Mouse (Mus musculus): ENCODE data around the gene Mien1. TPM values are rescaled to one million over a fixed set of nuclear protein-coding genes. Genes with fewer than 3 reads are reported as not detected.

The Mien1 gene
- polyA plus RNA-seq, 1 experiment = 217 TPM

DNA sequence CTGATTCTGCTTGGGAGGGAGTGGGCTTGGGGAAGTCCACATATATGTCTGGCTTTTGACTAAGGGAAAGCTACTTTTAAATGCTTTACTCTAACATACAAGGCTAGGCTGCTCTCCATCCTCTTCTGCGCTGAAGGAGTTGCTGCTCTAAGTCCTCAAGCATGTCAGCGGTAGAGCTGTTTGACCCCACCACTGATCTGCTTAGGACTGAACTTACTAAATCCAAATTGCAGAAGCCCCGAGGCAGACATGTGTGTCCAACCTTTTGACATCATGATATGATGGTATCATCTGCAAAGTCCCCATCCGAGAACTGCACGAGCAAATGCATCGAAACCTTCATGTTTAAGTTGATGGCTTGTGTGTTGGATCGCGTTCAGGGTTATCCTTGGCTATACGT lies 21.1 kb upstream of the Mien1 start:
- no peak for DNase-seq (ENCODE audit: low read depth)

DNA sequence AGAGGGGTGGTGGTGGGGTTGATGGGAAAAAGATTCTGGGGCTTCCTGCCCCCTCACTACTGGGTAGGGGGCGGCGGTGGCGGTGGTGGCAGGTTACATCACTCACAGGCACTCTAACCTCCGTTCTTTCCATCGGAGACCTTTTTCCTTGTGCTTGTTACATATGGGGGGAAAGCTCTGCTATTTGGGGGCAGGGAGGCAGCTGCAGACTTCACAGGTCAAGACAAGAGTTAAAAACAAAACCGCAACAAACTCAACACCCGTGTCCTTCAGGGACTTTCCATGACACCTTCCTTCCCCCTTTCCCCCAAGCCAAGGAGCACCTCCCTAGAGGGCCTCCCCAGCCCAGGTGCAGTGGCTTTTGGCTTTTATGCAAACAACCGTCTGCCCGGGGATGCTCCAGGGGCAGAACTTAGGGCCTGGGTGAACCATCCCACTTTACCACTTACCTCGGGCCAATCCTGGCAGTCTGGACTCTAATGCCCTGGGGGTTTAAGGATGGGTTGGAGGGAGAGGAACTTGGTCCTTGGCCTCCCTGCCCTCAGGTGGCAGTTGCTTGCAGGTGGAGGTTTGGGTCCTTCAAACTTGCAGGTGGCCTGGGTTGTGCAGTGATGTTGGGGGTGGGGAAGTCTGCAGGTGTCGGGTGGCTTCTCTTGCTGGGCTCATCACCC lies 20.4 kb upstream of the Mien1 start:
- DNase-seq (ENCODE audit: low read depth) = no peak

- DNase-seq (ENCODE audit: low read depth) = no peak
Observed at GRCm38 (mm10) chr11:98458121-98458990, 19.6 kb upstream of the Mien1 start.

DNA sequence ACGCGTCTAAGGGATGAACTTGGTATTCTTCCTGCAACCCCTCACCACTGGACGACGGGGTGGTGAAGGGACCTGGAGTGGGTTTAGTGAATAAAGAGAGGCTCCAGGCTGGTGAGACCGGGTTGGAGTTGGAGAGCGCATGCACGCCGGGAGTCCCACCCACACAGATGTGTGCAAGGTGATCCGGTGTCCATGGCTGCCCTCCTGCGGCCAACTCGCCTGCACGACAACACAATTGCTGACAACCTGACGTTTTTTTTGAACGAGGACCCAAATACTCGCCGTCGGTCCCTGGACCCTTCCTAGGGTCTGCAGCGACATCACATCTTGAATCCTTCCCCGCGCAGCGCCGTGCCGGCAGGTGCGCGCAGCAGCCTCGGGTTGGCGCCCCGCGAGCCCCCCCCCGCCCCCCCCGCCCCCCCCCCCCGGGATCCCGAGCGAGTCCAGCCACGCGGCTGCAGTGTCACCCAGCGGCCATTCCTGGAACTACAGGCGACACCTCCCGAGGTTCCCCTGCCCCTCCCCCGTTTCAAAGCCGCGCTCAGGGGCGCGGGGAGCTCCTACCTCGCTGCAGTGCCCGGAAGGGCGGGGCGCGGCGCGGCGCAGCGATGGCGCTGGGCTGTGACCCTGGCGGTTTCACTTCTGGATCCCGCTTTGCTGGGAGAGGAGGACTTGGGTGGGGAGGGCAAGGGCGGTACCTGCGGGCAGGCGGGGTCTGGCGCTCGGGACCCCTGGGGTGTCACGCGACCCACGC lies 18.8 kb upstream of the Mien1 start:
- no peak for DNase-seq (ENCODE audit: low read depth)

GRCm38 (mm10) chr11:98456945-98457344 lies 18.2 kb upstream of the Mien1 start:
- DNase-seq (ENCODE audit: low read depth) = no peak

- DNase-seq (ENCODE audit: low read depth) = no peak
Observed at GRCm38 (mm10) chr11:98456545-98456944, 17.8 kb upstream of the Mien1 start.

GRCm38 (mm10) chr11:98455484-98455883 lies 16.7 kb upstream of the Mien1 start:
- no peak for DNase-seq (ENCODE audit: low read depth)

GRCm38 (mm10) chr11:98449921-98450771 lies 11.4 kb upstream of the Mien1 start:
- peak; percentile 97 for DNase-seq (ENCODE audit: low read depth)

GRCm38 (mm10) chr11:98449419-98449818 lies 10.6 kb upstream of the Mien1 start:
- DNase-seq (ENCODE audit: low read depth) = no peak

GRCm38 (mm10) chr11:98448191-98448790 lies 9.5 kb upstream of the Mien1 start:
- no peak for DNase-seq (ENCODE audit: low read depth)

GRCm38 (mm10) chr11:98447475-98447834 lies 8.7 kb upstream of the Mien1 start:
- no peak for DNase-seq (ENCODE audit: low read depth)

DNA sequence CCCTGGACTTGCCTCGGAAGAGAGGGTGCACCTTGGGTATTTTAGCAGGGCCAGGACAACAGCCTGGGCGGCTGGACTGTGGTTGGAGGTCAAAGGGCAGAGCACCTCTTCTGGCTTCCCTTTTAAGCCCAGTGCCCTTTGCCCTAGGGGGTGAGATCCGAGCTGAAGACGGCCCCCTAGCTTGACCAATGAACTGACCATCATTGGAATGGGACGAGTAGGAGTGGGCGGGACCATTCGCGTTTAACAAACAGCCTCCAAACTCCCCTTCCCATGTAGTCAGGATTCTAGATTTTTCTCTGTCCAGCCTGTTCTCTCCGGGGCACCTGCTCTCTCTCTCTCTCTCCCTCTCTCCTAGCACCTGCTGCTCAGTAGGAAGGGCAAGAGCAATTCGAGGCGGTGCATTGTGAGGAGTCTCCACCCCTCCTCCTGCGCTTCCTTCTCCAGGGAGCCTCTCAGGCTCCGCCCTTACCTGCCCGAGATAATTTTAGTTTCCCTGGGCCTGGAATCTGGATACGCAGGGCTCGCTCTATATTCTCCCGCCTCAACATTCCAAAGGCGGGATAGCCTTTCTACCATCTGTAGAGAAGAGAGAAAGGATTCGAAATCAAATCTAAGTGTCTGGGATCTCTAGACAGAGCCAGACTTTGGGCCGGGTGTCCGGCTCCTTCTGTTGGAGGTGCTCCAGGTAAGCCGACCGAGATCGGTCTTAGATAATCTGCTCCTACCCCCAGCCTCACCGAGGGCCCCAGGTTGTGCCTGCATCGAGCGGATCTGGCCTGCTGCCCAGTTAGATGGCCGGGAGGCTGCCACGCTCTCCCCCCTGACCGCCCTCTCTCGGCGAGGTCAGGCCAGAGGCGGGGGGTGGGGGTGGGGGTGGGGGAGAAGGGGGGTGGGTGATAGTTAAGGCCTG lies 8.0 kb upstream of the Mien1 start:
- peak; percentile 62 for DNase-seq (ENCODE audit: low read depth)

- no peak for DNase-seq (ENCODE audit: low read depth)
Observed at GRCm38 (mm10) chr11:98446213-98446561, 7.4 kb upstream of the Mien1 start, which contains the start of gene Grb7. Gene Grb7, plus strand, starts transcription at chr11:98446394.

GRCm38 (mm10) chr11:98445679-98446078 lies 6.9 kb upstream of the Mien1 start:
- peak; percentile 51 for DNase-seq (ENCODE audit: low read depth)

- peak; percentile 62 for DNase-seq (ENCODE audit: low read depth)
Observed at GRCm38 (mm10) chr11:98445238-98445637, 6.4 kb upstream of the Mien1 start.

- DNase-seq (ENCODE audit: low read depth) = no peak
Observed at GRCm38 (mm10) chr11:98443688-98444087, 4.9 kb upstream of the Mien1 start.

DNA sequence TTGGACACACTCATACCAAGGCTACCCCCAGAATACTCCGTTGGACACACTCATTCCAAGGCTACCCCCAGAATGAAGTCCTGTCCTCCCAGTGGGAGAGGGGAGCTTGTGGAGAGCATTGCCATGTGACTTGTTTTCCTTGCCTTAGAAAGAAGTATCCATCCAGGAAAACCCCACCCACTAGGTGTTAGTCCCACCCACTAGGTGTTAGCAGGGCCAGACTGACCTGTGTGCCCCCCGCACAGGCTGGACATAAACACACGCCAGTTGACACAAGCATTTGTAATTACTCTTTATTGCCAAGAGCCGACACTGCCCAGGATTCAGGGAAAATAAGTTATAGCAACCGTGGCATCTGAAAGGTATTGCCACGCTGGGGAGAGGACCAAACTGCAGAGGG lies 1.4 kb downstream of the Mien1 start:
- no peak for DNase-seq (ENCODE audit: low read depth)

GRCm38 (mm10) chr11:98435723-98436122 lies 3.1 kb downstream of the Mien1 start:
- DNase-seq (ENCODE audit: low read depth) = no peak

- DNase-seq (ENCODE audit: low read depth) = no peak
Observed at GRCm38 (mm10) chr11:98431743-98432502, 6.9 kb downstream of the Mien1 start.

Measured in gonadal fat pad, adult 2 months (tissue).